Mouse (Mus musculus): ENCODE data around the gene Rnf113a2. TPM values are rescaled to one million over a fixed set of nuclear protein-coding genes. Genes with fewer than 3 reads are reported as not detected.

Gene Rnf113a2
- polyA plus RNA-seq (2021; fragmentation: Nextera tagmentation): 18.2 and 19.2 TPM in 2 replicates
- long read RNA-seq, experiment 1, transcript Rnf113a2-201 (1 exons, 1,383 nt): major isoform, 29 of 29 reads
- long read RNA-seq, experiment 1, partial matches to known transcripts: 0 of 29 reads
- long read RNA-seq, experiment 1, other reads (novel, unspliced or antisense): 0 of 29 reads
- long read RNA-seq, experiment 2, transcript Rnf113a2-201 (1 exons, 1,383 nt): major isoform, 23 of 23 reads
- long read RNA-seq, experiment 2, partial matches to known transcripts: 0 of 23 reads
- long read RNA-seq, experiment 2, other reads (novel, unspliced or antisense): 0 of 23 reads

DNA sequence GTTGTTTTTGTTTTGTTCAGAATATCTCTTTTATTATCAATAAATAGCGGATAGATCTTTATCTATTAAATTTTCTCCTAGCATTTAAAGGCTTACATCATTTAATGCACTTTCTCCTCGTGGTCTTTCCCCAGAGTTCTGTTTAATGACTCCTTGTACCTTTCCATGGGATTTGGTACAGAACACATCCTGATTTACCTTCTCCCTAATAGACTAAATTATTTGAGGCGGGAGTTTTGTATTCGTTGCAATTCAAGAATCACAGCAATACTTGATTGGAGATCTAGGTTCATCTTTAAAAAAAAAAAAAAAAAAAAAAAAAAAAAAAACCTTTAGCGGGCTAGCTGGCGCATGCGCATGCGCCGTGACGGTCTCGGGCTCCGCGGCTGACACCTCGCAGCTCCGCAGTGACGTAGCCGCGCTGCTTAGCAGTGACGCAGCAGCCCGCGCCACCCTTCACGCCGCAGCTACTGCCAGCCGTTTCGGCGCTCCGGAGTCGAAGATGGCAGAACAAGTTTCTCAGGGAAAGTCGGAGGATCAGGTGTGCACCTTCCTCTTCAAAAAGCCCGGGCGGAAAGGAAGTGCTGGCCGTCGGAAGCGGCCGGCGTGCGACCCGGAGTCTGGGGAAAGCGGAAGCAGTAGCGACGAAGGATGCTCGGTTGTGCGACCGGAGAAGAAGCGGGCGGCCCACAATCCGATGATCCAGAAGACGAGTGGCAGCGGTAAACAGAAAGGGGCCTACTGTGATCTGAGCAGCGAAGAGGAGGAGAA lies at the start of gene Rnf113a2:
Gene Rnf113a2, plus strand, starts transcription at position 363 of the 771 bp plus-strand sequence.

DNA sequence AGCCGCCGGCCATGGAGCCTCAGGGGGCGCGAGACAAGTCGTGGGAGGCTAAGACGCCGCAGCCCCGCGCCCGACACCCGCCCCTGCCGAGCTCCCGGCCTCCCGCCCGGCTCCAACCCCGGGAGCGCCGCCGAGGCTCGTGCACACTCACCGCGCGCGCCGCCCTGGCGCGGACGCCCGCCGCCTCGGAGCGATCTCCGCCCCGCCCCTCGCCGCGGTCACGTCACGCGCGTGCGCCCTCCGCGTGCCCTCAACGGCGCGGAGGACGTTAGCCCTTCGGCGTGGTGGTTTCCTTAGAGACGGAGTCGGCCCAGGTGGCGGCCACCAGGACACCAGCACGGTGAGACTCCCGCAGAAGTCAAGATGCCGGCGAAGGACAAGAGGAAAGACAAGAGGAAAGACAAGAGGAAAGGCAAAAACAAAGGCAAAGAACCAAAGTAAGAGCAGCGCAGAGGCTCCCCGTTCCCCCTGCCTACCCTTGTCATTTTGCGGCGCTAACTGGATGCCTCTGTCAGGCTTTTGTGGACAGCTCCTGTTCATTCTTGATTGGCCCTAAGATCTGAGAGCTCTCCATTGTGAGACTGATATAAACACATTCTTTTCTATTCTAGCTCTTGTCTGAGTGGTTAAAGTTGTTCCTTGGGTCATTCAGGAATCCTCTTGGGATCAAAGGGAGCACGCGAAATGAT lies 8.0 kb upstream of the Rnf113a2 start, which contains the start of the genes Entpd5 and Bbof1:
Gene Entpd5, minus strand, starts transcription at position 211 of the 689 bp plus-strand sequence.
Gene Bbof1, plus strand, starts transcription at position 253 of the 689 bp plus-strand sequence.

GRCm38 (mm10) chr12:84450718-84451646 lies 34.0 kb downstream of the Rnf113a2 start, which contains the start of the genes Aldh6a1 and Lin52:
Gene Aldh6a1 (minus strand): TSS chr12:84451004.
Gene Lin52 (plus strand): TSS chr12:84451422.

Other genes starting within 250 kb of the Rnf113a2 start
- gene Elmsan1, start 198.3 kb upstream of the Rnf113a2 start, polyA plus RNA-seq (2021; fragmentation: Nextera tagmentation): 6.0 and 8.0 TPM in 2 replicates
- 22.2 and 35.4 TPM in 2 replicates for gene Ptgr2, start 132.0 kb upstream of the Rnf113a2 start, polyA plus RNA-seq (2021; fragmentation: Nextera tagmentation)
- 20.4 and 21.8 TPM in 2 replicates for gene Zfp410, start 100.3 kb upstream of the Rnf113a2 start, polyA plus RNA-seq (2021; fragmentation: Nextera tagmentation)
- gene Coq6, start 55.5 kb upstream of the Rnf113a2 start, polyA plus RNA-seq (2021; fragmentation: Nextera tagmentation): 22.0 and 22.8 TPM in 2 replicates
- 6.8 TPM in 2 replicates for gene Fam161b, start 55.4 kb upstream of the Rnf113a2 start, polyA plus RNA-seq (2021; fragmentation: Nextera tagmentation)
- 10.9 and 13.0 TPM in 2 replicates for gene Entpd5, start 8.2 kb upstream of the Rnf113a2 start, polyA plus RNA-seq (2021; fragmentation: Nextera tagmentation)
- gene Bbof1, start 8.1 kb upstream of the Rnf113a2 start, polyA plus RNA-seq (2021; fragmentation: Nextera tagmentation): 1.1 and 1.5 TPM in 2 replicates
- 61.7 and 75.7 TPM in 2 replicates for gene Aldh6a1, start 33.8 kb downstream of the Rnf113a2 start, polyA plus RNA-seq (2021; fragmentation: Nextera tagmentation)
- gene Lin52, start 34.2 kb downstream of the Rnf113a2 start, polyA plus RNA-seq (2021; fragmentation: Nextera tagmentation): 39.6 and 39.7 TPM in 2 replicates
- 0.06 TPM in 1 of 2 replicates, not detected in the other for gene Vsx2, start 152.6 kb downstream of the Rnf113a2 start, polyA plus RNA-seq (2021; fragmentation: Nextera tagmentation)
- gene Abcd4, start 200.2 kb downstream of the Rnf113a2 start, polyA plus RNA-seq (2021; fragmentation: Nextera tagmentation): 8.9 and 9.9 TPM in 2 replicates
- gene Vrtn, start 223.8 kb downstream of the Rnf113a2 start, polyA plus RNA-seq (2021; fragmentation: Nextera tagmentation): 0.09 TPM in 1 of 2 replicates, not detected in the other

Measured in layer of hippocampus, adult 6 months (tissue).